Mouse (Mus musculus): ENCODE data around the gene Pom121l2.

DNA sequence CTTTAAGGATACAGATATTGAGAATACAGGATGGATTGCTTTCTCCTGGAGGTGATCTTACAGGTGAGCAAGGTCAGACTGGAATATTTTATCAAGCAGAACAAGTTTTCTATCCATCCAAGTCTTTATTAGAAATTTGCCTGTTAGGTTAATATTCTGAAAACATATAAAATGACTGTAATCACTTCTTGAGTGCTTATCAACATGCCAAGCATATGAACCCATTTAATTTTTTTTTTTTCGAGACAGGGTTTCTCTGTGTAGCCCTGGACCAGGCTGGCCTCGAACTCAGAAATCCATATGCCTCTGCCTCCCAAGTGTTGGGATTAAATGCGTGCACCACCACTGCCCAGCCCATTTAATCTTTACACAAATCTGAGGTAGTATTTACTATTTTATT is 56.0 kb downstream of the Pom121l2 start:
- TF ChIP-seq CTCF (IDR thresholded peaks at IDR 0.05; ENCODE audit: extremely low read depth, insufficient read length, insufficient replicate concordance, low read depth, low read length), result no peak
- TF ChIP-seq POLR2A (IDR thresholded peaks at IDR 0.05; ENCODE audit: low read depth, low read length), result no peak
